Mouse (Mus musculus) cortical plate, adult 2 months (tissue): ENCODE results near the gene Gpr12.

Experiments used
- CTCF ChIP-seq: fragments of 200-500 bp; IDR thresholded peaks from 2 replicates; pipeline ENCODE4 v1.5.1; 2011; ENCODE audit warnings: mild to moderate bottlenecking, control low read depth, low read length; ENCODE audit not compliant: insufficient read depth; ENCODE audit errors: extremely low read depth
- POLR2A ChIP-seq: fragments of 200-500 bp; IDR thresholded peaks from 2 replicates; pipeline ENCODE4 v1.6.1; 2011; ENCODE audit warnings: mild to moderate bottlenecking, low read length, control low read depth; ENCODE audit not compliant: insufficient read depth; ENCODE audit errors: extremely low read depth

GRCm38 (mm10) chr5:146585307-146585651 is 240 bp upstream of the Gpr12 start:
- TF ChIP-seq POLR2A (no peak), CTCF (no peak)
